Mouse (Mus musculus): ENCODE results near the gene Hist1h2ad. TPM values are rescaled to one million over a fixed set of nuclear protein-coding genes. Genes with fewer than 3 reads are reported as not detected.
"Not testable (repeated sequence)": the region's sequence is repeated elsewhere in the genome, so short reads cannot be mapped to it uniquely, and the experiment has no call there.

Gene Hist1h2ad
- polyA plus RNA-seq, 1 experiment from 2014 or later, result 3.0 TPM

DNA sequence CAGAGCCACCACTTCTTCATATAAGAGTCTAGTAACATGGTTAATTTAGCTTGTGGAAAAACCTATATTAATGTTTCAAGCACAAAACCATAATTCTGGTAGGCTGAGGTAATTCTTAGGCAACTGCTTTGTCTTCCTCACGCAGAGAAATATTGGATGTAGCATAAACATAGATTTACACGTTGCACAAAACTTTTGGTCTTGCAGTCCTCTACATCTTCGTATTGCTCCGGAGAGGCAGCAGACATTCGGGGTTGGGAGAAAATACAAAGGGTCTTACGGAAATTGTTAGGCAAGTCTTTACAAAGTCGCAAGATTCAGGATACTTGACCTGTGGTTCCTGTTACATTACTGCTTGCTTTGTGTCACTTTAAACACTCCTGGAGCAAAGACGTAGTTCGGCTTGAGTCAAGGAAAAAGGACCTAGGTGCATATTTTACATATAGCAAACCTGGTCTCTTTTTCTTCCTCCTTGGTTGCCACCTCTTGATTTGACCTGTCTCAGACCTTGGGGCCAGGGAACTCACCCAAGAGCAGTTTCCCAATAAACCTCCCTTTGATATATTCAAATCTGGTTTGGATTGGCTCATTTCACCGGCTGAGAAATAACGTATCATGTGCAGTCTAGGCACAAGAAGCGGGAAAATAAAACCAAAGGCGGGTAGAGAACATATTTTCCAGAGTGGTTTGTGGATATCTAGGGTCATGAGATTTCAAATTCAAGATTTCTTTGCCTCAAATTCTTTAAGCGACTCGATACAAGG, 39.6 kb upstream of the Hist1h2ad start:
- H3K27ac ChIP-seq, result peak overlapping the region; percentile 97
- H3K36me3 ChIP-seq, result no peaks in the 10 kb centered on the region
- no peaks in the 10 kb centered on the region for H3K9me3 ChIP-seq
- H3K4me3 ChIP-seq, result peak overlapping the region; percentile 55
- no peaks in the 10 kb centered on the region for H3K27me3 ChIP-seq
- 1% methylated on average over 15 of the region's 15 CpGs for WGBS
- peak overlapping the region; percentile 65 for H3K4me2 ChIP-seq (replicated peaks)
- H3K9ac ChIP-seq, result peak overlapping the region; percentile 63
- H3K4me1 ChIP-seq, result peaks cover 42% of the 10 kb centered on the region
- 0 out of 2 replicates have a peak, but pooled peaks have one; percentile 15 for ATAC-seq (ENCODE audit: low FRiP score, low read depth)

DNA sequence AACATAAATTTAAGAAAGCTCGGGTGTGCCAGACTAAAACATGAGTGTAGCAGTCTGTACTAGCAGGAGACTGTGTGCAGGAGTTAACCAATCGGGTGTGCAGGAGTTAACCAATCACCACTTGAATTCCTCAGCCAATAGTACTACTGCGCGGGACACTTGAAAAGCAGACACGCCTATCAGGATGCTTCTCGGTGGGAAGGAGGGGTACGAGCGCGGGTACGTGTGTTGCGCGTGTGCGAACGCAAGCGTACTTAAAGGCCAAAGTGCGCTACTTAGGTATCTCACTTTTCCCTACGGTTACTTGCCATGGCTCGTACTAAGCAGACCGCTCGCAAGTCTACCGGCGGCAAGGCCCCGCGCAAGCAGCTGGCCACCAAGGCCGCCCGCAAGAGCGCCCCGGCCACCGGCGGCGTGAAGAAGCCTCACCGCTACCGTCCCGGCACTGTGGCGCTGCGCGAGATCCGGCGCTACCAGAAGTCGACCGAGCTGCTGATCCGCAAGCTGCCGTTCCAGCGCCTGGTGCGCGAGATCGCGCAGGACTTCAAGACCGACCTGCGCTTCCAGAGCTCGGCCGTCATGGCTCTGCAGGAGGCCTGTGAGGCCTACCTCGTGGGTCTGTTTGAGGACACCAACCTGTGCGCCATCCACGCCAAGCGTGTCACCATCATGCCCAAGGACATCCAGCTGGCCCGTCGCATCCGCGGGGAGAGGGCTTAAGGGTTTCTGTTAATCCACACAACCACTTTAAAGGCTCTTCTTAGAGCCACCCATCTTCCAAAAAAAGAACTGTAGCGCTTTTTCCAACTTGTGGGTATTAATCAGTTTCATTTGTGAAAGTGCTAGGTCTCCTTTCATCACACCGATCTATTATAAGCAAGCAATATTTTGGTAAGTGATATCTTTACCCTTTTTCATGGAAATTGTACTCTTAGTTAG, 38.8 kb upstream of the Hist1h2ad start, which contains the start of gene Hist1h3g:
TSS of gene Hist1h3g (plus strand) at position 286 of the 939 bp plus-strand sequence.
- Histone ChIP-seq H3K4me1 (peaks cover 42% of the 10 kb centered on the region), H3K9ac (peak within 1 kb of the TSS; percentile 72), H3K27ac (peak within 1 kb of the TSS; percentile 97), H3K4me2 (replicated peaks) (peak within 1 kb of the TSS; percentile 65), H3K4me3 (peak within 1 kb of the TSS; percentile 55)
- peak; percentile 94 for ATAC-seq (ENCODE audit: low FRiP score, low read depth)
- not testable (repeated sequence) for H3K36me3 ChIP-seq, H3K9me3 ChIP-seq, H3K27me3 ChIP-seq
- 1% methylated on average over 55 of the region's 62 CpGs for WGBS

DNA sequence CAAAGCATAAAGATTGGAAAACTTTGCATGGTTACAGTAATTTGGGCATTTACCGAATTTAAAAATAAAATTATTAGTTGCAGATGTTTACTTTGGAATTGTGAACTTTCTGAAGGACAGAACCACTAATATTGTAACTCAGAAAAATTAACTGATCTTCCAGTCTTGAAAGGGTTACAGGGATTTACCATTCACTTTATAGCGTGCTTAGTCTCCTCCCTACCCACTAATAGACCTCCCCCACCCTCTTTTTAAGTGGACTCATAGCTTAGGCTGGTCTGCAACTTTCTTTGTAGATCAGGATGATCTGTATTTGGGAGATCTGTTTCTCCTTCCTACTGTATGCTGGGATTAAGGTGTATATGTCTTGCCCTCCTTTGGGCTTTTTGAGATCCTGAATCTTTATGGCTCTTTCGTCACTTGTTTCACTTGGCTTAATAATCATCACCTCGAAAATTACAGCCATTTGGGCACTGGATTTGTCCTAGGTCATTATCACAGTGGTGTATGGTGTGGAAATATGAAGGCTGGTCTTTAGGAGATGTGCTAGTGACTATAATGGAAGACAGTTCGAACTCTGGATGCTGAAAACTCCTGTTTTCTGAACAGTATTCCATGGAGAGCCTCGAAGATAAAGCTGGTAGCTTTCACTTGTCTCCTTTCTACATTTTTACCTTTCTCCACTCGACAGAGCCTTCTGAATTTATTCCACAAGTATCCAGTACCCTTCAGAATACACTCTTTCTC, 37.9 kb upstream of the Hist1h2ad start:
- Histone ChIP-seq H3K4me3 (peak overlapping the region; percentile 55), H3K27ac (peak overlapping the region; percentile 97), H3K27me3 (no peaks in the 10 kb centered on the region), H3K36me3 (no peaks in the 10 kb centered on the region), H3K4me1 (peaks cover 42% of the 10 kb centered on the region), H3K9ac (peak overlapping the region; percentile 72), H3K4me2 (replicated peaks) (peak overlapping the region; percentile 65), H3K9me3 (no peaks in the 10 kb centered on the region)
- 19% methylated on average over 7 of the region's 7 CpGs for WGBS
- ATAC-seq (ENCODE audit: low FRiP score, low read depth), result no peak

DNA sequence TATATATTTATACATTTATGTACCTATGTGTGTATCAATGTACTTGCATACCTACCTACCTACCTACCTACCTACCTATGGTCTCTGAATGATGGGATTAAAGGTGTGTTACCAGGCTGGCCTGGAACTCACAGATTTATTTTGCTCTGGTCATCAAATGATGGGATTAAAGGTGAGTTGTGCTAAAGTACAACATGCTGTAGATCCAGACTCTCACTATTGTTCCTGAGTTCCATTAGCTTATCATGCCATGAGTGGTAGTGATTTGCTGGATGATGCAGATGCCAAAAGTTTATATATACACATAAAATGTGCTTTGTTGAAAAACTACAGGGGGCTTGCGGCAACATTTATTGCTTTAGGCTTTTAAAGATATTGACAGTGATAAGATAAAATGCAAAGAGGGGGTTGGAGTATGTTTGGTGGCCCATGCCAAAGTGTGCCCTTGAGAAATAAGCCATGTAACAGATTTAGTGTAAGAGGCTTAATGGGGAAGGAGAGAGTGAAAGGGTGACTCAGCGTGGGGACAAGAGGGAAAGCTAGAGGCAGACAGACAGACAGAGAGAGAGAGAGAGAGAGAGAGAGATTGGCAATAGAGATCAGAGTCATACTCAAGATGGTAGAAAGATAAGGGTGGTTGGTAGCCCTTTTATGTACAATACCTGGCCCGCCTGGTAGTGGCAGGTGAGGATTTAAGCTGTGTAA, 37.0 kb upstream of the Hist1h2ad start:
- ATAC-seq (ENCODE audit: low FRiP score, low read depth), result no peak
- WGBS, result 75% methylated on average over 3 of the region's 3 CpGs
- H3K36me3 ChIP-seq, result no peaks in the 10 kb centered on the region
- H3K27me3 ChIP-seq, result no peaks in the 10 kb centered on the region
- H3K9me3 ChIP-seq, result no peaks in the 10 kb centered on the region
- peaks cover 41% of the 10 kb centered on the region for H3K4me1 ChIP-seq
- peak overlapping the region; percentile 55 for H3K4me3 ChIP-seq
- H3K9ac ChIP-seq, result peak overlapping the region; percentile 19
- peak overlapping the region; percentile 65 for H3K4me2 ChIP-seq (replicated peaks)
- H3K27ac ChIP-seq, result peak overlapping the region; percentile 39

DNA sequence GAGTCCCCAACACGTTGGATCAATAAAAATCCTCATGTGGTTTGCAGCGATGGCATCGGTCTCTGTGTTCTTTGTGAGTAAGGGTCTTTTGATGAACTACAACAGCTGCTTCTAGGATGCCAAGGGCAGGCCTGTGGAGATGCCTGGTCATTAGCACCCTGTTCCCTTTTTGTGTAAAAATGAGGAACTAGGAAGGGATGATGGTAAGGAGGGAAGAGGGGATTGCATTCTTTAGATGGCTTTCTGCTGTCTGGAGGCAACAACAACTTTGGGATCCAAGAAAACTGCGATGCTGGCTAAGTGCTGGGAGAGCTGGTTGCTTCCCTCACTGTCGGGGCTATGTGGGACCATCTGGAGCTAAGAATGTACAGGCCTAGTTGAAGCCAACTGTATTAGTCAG, 35.9 kb upstream of the Hist1h2ad start:
- no peak for ATAC-seq (ENCODE audit: low FRiP score, low read depth)
- peak overlapping the region; percentile 65 for H3K4me2 ChIP-seq (replicated peaks)
- H3K4me3 ChIP-seq, result no peak overlapping the region
- no peaks in the 10 kb centered on the region for H3K27me3 ChIP-seq
- 48% methylated on average over 5 of the region's 5 CpGs for WGBS
- H3K36me3 ChIP-seq, result no peaks in the 10 kb centered on the region
- peak overlapping the region; percentile 31; the same call in 1 of the 2 replicates for H3K9ac ChIP-seq
- H3K27ac ChIP-seq, result peak overlapping the region; percentile 33; the same call in 1 of the 2 replicates
- peaks cover 34% of the 10 kb centered on the region for H3K4me1 ChIP-seq
- no peaks in the 10 kb centered on the region for H3K9me3 ChIP-seq

DNA sequence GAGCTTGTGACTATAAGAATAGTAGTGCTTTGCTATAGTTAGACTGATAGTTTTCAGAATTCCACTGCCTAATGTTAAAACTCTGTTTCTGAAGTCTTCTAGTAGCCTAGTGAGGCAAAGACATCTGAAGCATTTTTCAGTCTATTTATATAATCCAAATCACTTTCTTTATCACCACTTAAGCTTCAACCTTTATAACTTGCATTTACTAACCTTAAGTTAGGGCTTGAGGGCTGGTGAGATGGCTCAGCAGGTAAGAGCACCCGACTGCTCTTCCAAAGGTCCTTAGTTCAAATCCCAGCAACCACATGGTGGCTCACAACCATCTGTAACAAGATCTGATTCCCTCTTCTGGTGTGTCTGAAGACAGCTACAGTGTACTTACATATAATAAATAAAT, 34.4 kb upstream of the Hist1h2ad start:
- not testable (repeated sequence) for H3K27ac ChIP-seq; H3K36me3 ChIP-seq; H3K9me3 ChIP-seq; H3K4me2 ChIP-seq (replicated peaks); H3K4me3 ChIP-seq; H3K27me3 ChIP-seq; H3K9ac ChIP-seq; ATAC-seq (ENCODE audit: low FRiP score, low read depth)
- H3K4me1 ChIP-seq, result peaks cover 27% of the 10 kb centered on the region
- WGBS, result 44% methylated on average over 1 of the region's 1 CpGs

DNA sequence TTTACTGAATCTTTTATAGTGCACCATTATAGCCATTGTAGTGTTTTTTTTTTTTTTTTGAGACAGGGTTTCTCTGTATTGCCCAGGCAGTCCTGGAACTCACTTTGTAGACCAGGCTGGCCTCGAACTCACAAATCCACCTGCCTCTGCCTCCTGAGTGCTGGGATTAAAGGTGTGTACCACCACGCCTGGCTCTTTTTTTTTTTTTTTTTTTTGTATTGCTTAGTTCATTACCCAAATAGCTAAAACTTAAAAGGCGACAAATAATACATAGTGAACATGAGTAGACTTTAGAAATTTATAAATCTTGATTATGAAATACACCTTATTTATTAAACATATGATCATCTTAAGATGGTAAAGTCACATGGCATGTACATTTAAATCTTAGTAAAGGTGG, 32.7 kb upstream of the Hist1h2ad start:
- WGBS, result 80% methylated on average over 3 of the region's 3 CpGs
- Histone ChIP-seq H3K4me3 (no peak overlapping the region), H3K4me2 (replicated peaks) (no peak overlapping the region)

DNA sequence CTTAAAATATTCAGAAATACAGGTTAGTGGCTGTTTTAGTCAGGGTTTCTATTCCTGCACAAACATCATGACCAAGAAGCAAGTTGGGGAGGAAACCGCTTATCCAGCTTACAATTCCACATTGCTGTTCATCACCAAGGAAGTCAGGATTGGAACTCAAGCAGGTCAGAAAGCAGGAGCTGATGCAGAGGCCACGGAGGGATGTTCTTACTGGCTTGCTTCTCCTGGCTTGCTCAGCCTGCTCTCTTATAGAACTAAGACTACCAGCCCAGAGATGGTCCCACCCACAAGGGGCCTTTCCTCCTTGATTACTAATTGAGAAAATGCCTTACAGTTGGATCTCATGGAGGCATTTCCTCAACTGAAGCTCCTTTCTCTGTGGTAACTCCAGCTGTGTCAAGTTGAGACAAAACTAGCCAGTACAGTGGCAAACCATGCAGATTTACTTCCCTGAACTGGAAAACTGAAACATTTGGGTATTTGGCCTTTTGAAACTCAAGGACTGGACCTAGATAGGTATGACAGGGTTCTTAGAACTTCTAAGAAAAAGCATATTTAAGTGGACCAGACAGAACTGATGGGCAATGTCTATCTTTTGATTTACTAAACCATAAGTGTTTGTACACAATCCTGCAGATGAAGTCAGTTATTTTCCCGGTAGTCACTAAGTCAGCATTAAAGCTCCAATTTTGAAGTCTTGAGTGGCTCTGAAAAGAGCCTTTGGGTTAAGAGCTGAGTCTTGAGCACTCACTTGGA, 31.8 kb upstream of the Hist1h2ad start:
- WGBS, result 7% methylated on average over 3 of the region's 3 CpGs
- Histone ChIP-seq H3K9ac (peak overlapping the region; percentile 67), H3K4me1 (peaks cover 17% of the 10 kb centered on the region), H3K4me2 (replicated peaks) (peak overlapping the region; percentile 73), H3K4me3 (peak overlapping the region; percentile 50), H3K27ac (peak overlapping the region; percentile 86)
- not testable (repeated sequence) for ATAC-seq (ENCODE audit: low FRiP score, low read depth); H3K27me3 ChIP-seq; H3K9me3 ChIP-seq; H3K36me3 ChIP-seq

More for the DNA sequence above, 32.7 kb upstream of the Hist1h2ad start:
- H3K27ac ChIP-seq, result no peak overlapping the region
- H3K9ac ChIP-seq, result no peak overlapping the region
- H3K9me3 ChIP-seq, result no peaks in the 10 kb centered on the region
- peaks cover 25% of the 10 kb centered on the region for H3K4me1 ChIP-seq
- ATAC-seq (ENCODE audit: low FRiP score, low read depth), result no peak
- no peaks in the 10 kb centered on the region for H3K36me3 ChIP-seq
- H3K27me3 ChIP-seq, result no peaks in the 10 kb centered on the region

DNA sequence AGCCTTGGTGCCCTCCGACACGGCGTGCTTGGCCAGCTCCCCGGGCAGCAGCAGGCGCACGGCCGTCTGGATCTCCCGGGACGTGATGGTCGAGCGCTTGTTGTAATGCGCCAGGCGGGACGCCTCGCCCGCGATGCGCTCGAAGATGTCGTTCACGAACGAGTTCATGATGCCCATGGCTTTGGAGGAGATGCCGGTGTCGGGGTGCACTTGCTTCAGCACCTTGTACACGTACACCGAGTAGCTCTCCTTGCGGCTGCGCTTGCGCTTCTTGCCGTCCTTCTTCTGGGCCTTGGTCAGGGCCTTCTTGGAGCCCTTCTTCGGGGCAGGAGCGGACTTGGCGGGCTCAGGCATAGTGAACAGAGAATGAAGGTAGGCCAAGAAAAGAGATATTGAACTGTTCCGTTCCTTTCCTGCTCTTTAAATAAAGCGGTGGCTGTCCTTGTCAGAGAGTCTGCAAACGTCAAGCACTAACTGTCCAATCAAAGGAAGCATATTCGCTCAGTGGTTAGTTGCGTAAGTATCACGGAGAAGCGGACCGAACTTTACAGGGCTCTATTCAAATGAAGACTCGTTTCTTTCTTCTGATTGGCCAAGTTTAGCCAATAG, 31.1 kb upstream of the Hist1h2ad start, which contains the start of gene Hist1h2bh:
TSS of gene Hist1h2bh (minus strand) at position 394 of the 609 bp plus-strand sequence.
- H3K36me3 ChIP-seq, H3K9me3 ChIP-seq, H3K27me3 ChIP-seq: not testable (repeated sequence)
- Histone ChIP-seq H3K4me3 (peak within 1 kb of the TSS; percentile 52), H3K4me2 (replicated peaks) (peak within 1 kb of the TSS; percentile 73), H3K4me1 (peaks cover 11% of the 10 kb centered on the region), H3K9ac (peak within 1 kb of the TSS; percentile 67), H3K27ac (peak within 1 kb of the TSS; percentile 95)
- under 1% methylated on average over 37 of the region's 42 CpGs for WGBS
- peak; percentile 97 for ATAC-seq (ENCODE audit: low FRiP score, low read depth)

DNA sequence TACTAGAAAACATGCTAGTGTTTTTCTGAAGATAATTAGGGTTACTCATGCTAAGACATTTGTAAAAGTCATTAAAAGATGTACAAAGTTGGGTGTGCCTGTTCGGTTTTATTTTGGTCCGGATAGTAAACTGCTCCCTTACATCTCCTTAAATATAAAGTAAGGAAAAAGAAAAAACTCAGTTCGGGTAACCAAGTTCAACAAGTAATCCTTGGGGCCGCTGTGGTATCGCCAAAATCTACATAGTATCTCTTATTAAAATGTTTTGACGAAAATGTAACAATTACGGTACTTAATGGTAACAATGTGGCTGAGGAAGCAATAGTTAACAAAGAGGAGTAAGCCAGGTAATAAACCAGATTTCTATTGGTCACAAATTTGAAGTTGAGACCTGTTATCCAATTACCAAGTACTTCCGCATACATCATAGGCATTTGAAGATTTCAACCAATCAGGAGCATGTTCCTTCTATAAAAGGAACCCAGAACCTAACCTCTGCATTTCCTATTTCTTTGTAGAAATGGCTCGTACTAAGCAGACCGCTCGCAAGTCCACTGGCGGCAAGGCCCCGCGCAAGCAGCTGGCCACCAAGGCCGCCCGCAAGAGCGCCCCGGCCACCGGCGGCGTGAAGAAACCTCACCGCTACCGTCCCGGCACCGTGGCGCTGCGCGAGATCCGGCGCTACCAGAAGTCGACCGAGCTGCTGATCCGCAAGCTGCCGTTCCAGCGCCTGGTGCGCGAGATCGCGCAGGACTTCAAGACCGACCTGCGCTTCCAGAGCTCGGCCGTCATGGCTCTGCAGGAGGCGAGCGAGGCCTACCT, 30.0 kb upstream of the Hist1h2ad start, which contains the start of gene Hist1h3f:
TSS of gene Hist1h3f (plus strand) at position 88 of the 822 bp plus-strand sequence.
- no peaks in the 10 kb centered on the region for H3K36me3 ChIP-seq
- no peaks in the 10 kb centered on the region for H3K9me3 ChIP-seq
- peak within 1 kb of the TSS; percentile 95 for H3K27ac ChIP-seq
- peak within 1 kb of the TSS; percentile 52 for H3K4me3 ChIP-seq
- H3K4me1 ChIP-seq, result peaks cover 7% of the 10 kb centered on the region
- H3K9ac ChIP-seq, result peak within 1 kb of the TSS; percentile 69
- peak within 1 kb of the TSS; percentile 73 for H3K4me2 ChIP-seq (replicated peaks)
- H3K27me3 ChIP-seq, result no peaks in the 10 kb centered on the region
- under 1% methylated on average over 29 of the region's 45 CpGs for WGBS
- ATAC-seq (ENCODE audit: low FRiP score, low read depth), result peak; percentile 93
